Mouse (Mus musculus) embryonic facial prominence, embryonic 15.5 days (tissue): ENCODE measurements around the gene Tnfrsf14. TPM values are rescaled to one million over a fixed set of nuclear protein-coding genes. Genes with fewer than 3 reads are reported as not detected.

ENCODE experiments used
- ATAC-seq: fragments of 200-750 bp; cut with Nextera tagmentation; 2 replicates; pipeline ENCODE4 v1.8.0; 2017; ENCODE audit warnings: low read depth, moderate TSS enrichment; ENCODE audit not compliant: insufficient number of reproducible peaks, low FRiP score, low TSS enrichment
- H3K27ac ChIP-seq: fragments of 300-500 bp; sonication (generic); replicated peaks from 2 replicates; pipeline ENCODE4 v1.5.1; 2015; ENCODE audit warnings: mild to moderate bottlenecking, inconsistent platforms
- H3K27me3 ChIP-seq: fragments of 300-500 bp; sonication (generic); 2 replicates; pipeline ENCODE4 v1.6.1; 2015; ENCODE audit warnings: inconsistent platforms
- H3K36me3 ChIP-seq: fragments of 300-500 bp; sonication (generic); 2 replicates; pipeline ENCODE4 v1.6.1; 2015; ENCODE audit warnings: mild to moderate bottlenecking, inconsistent platforms
- H3K4me1 ChIP-seq: fragments of 300-500 bp; sonication (generic); 2 replicates; pipeline ENCODE4 v1.6.1; 2015; ENCODE audit warnings: inconsistent platforms
- H3K4me2 ChIP-seq: fragments of 300-500 bp; sonication (generic); replicated peaks from 2 replicates; pipeline ENCODE4 v1.6.1; 2015; ENCODE audit warnings: mild to moderate bottlenecking, inconsistent platforms
- H3K4me3 ChIP-seq: fragments of 300-500 bp; sonication (generic); replicated peaks from 2 replicates; pipeline ENCODE4 v1.5.1; 2015; ENCODE audit warnings: mild to moderate bottlenecking, inconsistent platforms
- H3K9ac ChIP-seq: fragments of 300-500 bp; sonication (generic); 2 replicates; pipeline ENCODE4 v1.6.1; 2015; ENCODE audit warnings: inconsistent platforms
- H3K9me3 ChIP-seq: fragments of 300-500 bp; sonication (generic); replicated peaks from 2 replicates; pipeline ENCODE4 v1.6.1; 2016; ENCODE audit warnings: inconsistent platforms
- WGBS: fragments of 180-500 bp; shearing (Covaris S2); methylation state at CpG from one replicate; pipeline ENCODE4 v1.1.7; 2015; 5-methylcytosine and 5-hydroxymethylcytosine counted together
- polyA plus RNA-seq: library from polyadenylated mRNA; unstranded; fragments of >200 nt; fragmentation: Nextera tagmentation; extraction: Ambion mirVana; gene quantifications from 2 replicates; pipeline ENCODE4 v1.2.1, GENCODE M21; 2015

Gene Tnfrsf14
- polyA plus RNA-seq, 1 experiment from 2014 or later = 2.3 TPM

DNA sequence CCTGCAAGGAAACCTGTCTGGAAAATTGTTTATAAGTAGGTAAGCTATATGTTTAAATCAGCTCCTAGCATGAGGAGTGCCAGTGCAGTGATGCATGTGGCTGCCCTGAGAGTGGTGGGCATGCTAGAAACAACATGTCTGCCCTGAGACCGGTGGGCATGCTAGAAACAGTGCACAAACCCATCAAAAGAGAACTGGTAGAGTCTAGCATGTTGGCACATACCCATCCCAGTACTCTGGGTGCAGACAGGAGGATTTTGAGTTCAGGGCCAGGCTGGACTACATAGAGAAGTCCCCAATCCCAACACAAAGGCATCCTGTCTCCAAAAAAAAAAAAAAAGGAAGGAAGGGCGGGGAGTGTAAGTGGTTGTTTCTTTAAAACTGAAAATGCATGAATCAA, 6.4 kb upstream of the Tnfrsf14 start:
- Histone ChIP-seq H3K4me3 (no peak overlapping the region), H3K27me3 (no peaks in the 10 kb centered on the region), H3K4me1 (no peaks in the 10 kb centered on the region), H3K4me2 (no peak overlapping the region), H3K27ac (no peak overlapping the region), H3K9me3 (no peaks in the 10 kb centered on the region), H3K36me3 (no peaks in the 10 kb centered on the region), H3K9ac (no peak overlapping the region)
- ATAC-seq = no peak
- 81% methylated on average over 2 of the region's 2 CpGs for WGBS

DNA sequence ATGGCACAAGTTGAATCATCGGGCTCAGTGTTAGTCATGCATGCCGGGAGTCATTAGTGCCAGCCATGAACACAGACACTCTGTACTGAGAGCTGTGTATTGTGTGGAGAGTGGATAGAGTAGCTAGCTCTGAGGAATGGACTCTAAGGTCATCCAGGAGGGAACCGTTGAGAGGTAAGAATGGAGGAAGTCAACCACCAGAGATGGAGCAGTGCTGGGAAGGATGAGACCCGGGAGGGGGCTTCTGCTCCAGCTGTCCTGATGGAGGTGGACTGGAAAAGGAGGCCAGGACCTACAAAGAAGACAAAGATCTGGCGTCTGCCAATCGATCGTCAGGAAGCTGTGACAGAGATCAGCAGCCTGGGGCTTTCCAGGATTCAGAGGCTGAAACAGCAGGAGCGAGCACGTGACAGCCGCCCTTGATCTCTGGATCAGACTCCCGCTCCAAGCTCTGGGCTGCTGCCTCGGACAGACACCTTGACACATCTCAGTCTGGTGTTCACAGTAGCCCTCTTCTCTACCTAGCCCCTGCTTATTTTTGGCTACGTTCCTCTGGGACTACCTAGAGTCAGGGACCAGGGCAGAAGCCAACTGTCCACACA, 5.0 kb upstream of the Tnfrsf14 start:
- H3K36me3 ChIP-seq = no peaks in the 10 kb centered on the region
- no peak overlapping the region for H3K4me3 ChIP-seq
- no peak overlapping the region for H3K4me2 ChIP-seq
- no peak overlapping the region for H3K27ac ChIP-seq
- peaks cover 6% of the 10 kb centered on the region for H3K4me1 ChIP-seq
- no peak for ATAC-seq
- H3K27me3 ChIP-seq = no peaks in the 10 kb centered on the region
- no peak overlapping the region for H3K9ac ChIP-seq
- no peaks in the 10 kb centered on the region for H3K9me3 ChIP-seq
- 54% methylated on average over 13 of the region's 13 CpGs for WGBS

DNA sequence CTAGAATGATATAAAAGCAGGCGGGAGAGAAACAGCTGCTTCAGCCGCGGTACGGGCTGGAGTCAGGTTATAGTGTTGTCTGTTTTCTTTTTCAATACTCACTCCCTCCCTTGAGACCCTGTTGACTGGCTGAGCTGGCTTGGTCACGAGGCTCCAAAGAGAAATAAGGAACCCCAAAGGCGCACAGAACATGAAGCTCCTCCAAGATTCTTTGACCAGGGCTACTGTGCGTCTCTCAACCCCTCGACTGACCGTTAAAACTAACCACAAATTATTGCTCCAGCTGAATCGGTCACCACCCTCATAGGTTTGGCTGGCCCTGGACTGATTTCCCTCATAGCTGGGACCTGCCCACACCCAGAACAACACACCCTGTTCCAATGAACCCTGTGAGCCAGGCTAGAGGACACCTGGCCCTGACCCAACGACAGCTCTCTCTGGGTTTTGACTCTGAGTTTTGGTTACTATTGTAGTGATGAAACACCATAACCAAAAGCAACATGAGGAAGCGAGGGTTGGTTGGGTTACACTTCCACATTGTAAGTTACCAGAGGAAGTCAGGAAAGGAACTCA, 811 bp upstream of the Tnfrsf14 start:
- Histone ChIP-seq H3K27ac (0 out of 2 replicates have a peak overlapping the region, but pooled peaks have one; percentile 5), H3K27me3 (no peaks in the 10 kb centered on the region), H3K4me1 (peaks cover 27% of the 10 kb centered on the region), H3K36me3 (no peaks in the 10 kb centered on the region), H3K4me3 (no peak overlapping the region), H3K4me2 (no peak overlapping the region), H3K9me3 (no peaks in the 10 kb centered on the region), H3K9ac (no peak overlapping the region)
- ATAC-seq = no peak
- WGBS = 74% methylated on average over 12 of the region's 12 CpGs

DNA sequence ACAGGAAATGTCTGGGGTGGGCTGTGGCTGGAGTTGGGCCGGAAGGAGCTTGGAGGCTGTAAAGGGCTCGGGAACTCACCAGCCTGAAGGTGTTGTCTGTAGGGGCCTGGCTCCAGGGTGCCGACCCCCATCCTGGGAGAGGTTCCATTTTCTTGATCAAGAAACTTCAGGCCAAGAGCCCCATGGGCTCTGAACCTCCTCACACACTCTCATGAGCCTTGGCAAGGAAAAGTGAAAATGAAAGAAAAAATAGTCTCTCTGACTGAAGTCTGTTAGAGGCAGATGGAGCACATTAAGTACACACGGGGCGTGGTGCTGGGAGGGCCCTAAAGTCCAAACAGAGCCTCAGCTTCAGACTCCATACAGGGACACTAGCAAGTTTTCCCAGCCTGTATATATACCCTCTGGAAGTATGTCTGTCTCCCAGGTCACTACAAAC, 445 bp downstream of the Tnfrsf14 start:
- Histone ChIP-seq H3K9me3 (no peaks in the 10 kb centered on the region), H3K27me3 (no peaks in the 10 kb centered on the region), H3K9ac (no peak overlapping the region), H3K4me3 (peak overlapping the region; percentile 21), H3K27ac (peak overlapping the region; percentile 73), H3K4me2 (peak overlapping the region; percentile 46), H3K36me3 (no peaks in the 10 kb centered on the region), H3K4me1 (peaks cover 27% of the 10 kb centered on the region)
- ATAC-seq = peak; percentile 48
- 16% methylated on average over 5 of the region's 5 CpGs for WGBS

DNA sequence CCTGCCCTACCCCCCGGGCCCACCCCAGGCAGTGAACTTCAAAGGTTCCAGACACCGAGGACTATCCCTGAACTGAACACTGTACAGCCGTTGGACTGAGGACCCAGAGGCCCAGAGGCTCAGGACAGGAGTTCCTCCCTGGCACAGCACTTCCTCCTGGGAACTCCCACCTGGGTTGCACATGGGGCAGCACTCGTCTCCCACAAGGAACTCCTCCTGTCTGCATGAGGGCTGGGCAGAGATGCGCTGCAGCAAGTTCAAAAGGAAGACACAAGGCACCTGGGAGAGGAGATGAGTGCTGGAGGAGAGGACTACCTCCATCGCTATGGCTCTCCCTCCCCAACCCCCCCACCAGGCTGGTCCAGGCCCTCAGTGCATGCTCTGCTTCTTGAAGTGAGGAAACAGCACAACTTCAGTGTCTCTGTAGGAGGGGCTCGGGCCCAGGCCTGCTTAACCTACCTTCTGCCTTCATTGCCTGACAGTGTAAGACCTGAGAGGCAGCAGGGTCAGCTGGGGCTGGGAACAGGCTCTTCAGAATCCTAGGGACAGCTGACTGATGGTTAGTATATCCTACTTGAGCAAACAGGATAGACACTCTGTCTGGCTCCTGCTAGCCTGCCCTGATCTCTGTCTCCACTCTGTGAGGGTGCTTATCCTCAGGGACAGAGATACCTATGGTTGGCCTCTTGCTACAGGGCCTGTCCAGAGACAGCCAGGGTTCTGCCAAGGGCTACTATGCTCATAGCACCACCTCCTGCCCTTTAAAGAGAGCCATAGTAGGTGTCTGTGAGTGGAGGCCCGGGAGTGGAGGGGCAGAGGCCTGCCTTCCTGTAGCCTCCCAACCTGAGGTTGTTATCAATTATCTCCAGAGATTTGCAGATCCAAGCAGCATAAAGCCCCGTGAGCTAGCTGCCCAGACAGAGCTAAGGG, 1.1 kb downstream of the Tnfrsf14 start:
- H3K4me3 ChIP-seq = peak overlapping the region; percentile 21
- peak overlapping the region; percentile 73 for H3K27ac ChIP-seq
- no peak for ATAC-seq
- H3K9ac ChIP-seq = no peak overlapping the region
- no peaks in the 10 kb centered on the region for H3K27me3 ChIP-seq
- no peaks in the 10 kb centered on the region for H3K36me3 ChIP-seq
- 46% methylated on average over 9 of the region's 9 CpGs for WGBS
- peaks cover 27% of the 10 kb centered on the region for H3K4me1 ChIP-seq
- H3K4me2 ChIP-seq = peak overlapping the region; percentile 46
- H3K9me3 ChIP-seq = no peaks in the 10 kb centered on the region

DNA sequence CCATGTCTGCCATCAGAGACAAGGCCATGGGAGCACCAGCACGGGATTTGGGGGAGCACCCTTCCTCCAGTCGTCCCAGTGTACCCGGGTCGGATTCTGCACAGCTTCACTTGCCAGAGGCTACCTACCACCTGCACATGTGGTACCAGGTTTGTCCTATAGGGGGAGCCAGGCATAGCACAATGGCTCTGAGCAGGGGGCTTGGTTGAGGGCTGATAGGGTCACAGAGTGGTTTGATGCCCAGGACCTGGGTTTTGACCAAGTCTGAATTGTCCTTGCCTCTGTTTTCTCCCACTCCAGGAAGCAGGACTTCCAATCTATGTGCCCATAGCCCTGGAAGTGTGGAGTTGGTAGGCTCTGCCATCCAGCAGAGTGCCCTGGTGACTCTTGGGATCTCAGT, 3.0 kb downstream of the Tnfrsf14 start:
- no peak for ATAC-seq
- no peak overlapping the region for H3K9ac ChIP-seq
- no peak overlapping the region for H3K4me2 ChIP-seq
- no peaks in the 10 kb centered on the region for H3K9me3 ChIP-seq
- H3K4me3 ChIP-seq = no peak overlapping the region
- peaks cover 27% of the 10 kb centered on the region for H3K4me1 ChIP-seq
- 38% methylated on average over 4 of the region's 4 CpGs for WGBS
- H3K36me3 ChIP-seq = no peaks in the 10 kb centered on the region
- H3K27ac ChIP-seq = no peak overlapping the region
- no peaks in the 10 kb centered on the region for H3K27me3 ChIP-seq

DNA sequence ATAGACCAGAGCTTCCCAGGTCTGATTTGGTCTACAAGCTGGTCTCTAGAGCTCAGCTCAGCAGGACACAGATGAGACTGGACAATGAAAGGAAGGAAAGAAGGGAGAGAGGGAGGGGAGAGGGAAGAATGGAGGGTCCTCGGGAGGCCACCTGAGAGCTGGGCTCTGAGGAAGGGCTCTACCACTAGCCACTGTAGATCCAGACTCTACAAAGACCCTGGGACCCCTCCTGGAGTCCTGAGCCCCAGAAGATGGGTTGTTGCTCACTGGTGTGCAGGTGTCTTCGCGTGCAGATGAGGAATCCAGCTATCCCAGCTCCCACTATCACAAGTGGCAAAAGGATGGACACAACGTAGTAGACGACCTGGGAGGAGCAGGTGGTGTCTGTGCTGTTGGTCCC, 5.4 kb downstream of the Tnfrsf14 start:
- Histone ChIP-seq H3K36me3 (no peaks in the 10 kb centered on the region), H3K27me3 (no peaks in the 10 kb centered on the region), H3K4me1 (peaks cover 17% of the 10 kb centered on the region), H3K9me3 (no peaks in the 10 kb centered on the region), H3K4me2 (no peak overlapping the region), H3K9ac (no peak overlapping the region), H3K4me3 (no peak overlapping the region), H3K27ac (no peak overlapping the region)
- ATAC-seq = no peak
- WGBS = 84% methylated on average over 5 of the region's 5 CpGs

DNA sequence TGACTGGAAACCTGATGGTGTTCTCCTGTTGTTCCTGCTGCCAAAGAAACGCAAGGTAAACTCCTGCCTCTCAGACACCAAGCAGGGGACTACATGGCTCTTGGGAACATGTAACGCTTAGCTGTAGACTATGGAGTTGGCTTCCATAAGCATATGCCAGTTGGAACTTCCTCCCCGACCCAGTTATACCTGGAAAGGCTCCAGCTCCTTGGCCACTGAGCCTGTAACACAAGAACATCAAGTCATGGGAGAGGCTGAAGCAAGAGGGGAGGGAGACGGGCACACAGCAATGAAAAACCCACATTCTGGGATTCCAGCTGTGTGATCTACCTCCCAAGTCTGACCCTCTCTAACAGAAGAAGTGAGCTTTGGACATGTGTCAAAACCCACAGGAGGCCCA, 6.1 kb downstream of the Tnfrsf14 start:
- no peak overlapping the region for H3K27ac ChIP-seq
- no peak overlapping the region for H3K4me3 ChIP-seq
- no peak overlapping the region for H3K4me2 ChIP-seq
- WGBS = 64% methylated on average over 4 of the region's 4 CpGs
- no peaks in the 10 kb centered on the region for H3K36me3 ChIP-seq
- no peaks in the 10 kb centered on the region for H3K27me3 ChIP-seq
- no peak overlapping the region for H3K9ac ChIP-seq
- H3K9me3 ChIP-seq = no peaks in the 10 kb centered on the region
- H3K4me1 ChIP-seq = peaks cover 10% of the 10 kb centered on the region
- no peak for ATAC-seq

DNA sequence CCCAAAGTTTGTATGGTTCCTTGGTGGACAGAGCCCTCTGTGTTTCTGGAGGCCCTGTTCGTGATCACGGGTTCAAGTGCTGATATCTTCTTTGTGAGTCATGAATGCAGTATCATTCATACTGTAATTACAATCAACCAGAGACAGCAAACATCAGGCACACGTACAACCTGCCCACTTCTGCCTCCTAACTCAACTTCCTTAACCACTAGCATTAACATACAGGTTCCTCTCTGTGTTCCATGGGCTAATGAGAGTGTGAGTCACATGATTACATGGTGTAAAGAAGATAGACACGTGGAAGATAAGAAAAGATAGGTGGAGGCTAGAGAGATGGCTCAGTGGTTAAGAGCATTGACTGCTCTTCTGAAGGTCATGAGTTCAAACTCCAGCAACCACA, 11.7 kb downstream of the Tnfrsf14 start:
- H3K9ac ChIP-seq = no peak overlapping the region
- no peak overlapping the region for H3K4me3 ChIP-seq
- H3K27ac ChIP-seq = no peak overlapping the region
- no peaks in the 10 kb centered on the region for H3K4me1 ChIP-seq
- no peak for ATAC-seq
- no peak overlapping the region for H3K4me2 ChIP-seq
- H3K36me3 ChIP-seq = no peaks in the 10 kb centered on the region
- H3K9me3 ChIP-seq = no peaks in the 10 kb centered on the region
- H3K27me3 ChIP-seq = no peaks in the 10 kb centered on the region
- WGBS = 81% methylated on average over 4 of the region's 4 CpGs

DNA sequence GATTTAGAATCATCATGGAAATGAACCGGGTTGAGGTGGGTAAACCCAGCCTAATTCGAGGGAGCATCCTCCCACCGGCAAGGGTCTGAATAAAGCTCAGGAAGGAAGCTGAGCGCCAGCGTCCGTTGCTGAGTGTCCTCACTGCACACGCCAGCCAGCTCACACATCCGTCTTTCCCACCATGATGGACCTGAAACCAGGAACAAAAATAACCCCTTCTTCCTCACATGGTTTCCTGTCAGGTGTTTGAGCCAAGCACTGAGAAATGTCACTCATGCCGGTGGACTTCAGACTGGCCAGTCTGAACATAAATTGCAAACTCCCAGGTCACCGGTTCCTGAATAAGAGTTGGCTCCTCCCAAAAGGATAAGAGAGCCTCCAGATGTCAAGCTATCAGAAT, 13.1 kb downstream of the Tnfrsf14 start:
- H3K9ac ChIP-seq = no peak overlapping the region
- no peaks in the 10 kb centered on the region for H3K9me3 ChIP-seq
- H3K27ac ChIP-seq = no peak overlapping the region
- H3K4me3 ChIP-seq = no peak overlapping the region
- no peak for ATAC-seq
- no peaks in the 10 kb centered on the region for H3K36me3 ChIP-seq
- H3K4me1 ChIP-seq = 0 out of 2 replicates have a peak, but pooled peaks cover 4% of the 10 kb centered on the region
- H3K27me3 ChIP-seq = no peaks in the 10 kb centered on the region
- 84% methylated on average over 10 of the region's 10 CpGs for WGBS
- H3K4me2 ChIP-seq = no peak overlapping the region

DNA sequence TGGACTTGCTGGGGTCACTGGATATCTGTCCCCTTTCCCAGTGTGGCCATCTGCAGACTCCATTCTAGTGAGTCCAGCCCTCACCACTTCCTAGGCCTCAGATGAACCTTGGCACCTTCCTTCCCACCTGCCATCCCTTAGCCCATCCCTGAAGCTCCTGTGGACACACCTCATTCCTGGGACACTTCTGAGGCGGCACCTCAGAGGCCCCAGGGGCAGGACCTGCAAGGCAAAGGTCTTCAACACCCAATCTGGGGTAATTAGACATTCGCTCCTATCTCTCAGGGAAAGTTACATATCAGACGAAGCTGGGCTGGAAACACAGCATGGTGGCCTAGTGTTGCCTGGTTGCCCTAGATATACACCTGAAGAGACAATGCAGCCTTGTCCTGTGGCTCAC, 13.7 kb downstream of the Tnfrsf14 start:
- 71% methylated on average over 3 of the region's 3 CpGs for WGBS
- no peak overlapping the region for H3K27ac ChIP-seq
- H3K4me3 ChIP-seq = no peak overlapping the region
- no peak overlapping the region for H3K9ac ChIP-seq
- no peaks in the 10 kb centered on the region for H3K36me3 ChIP-seq
- H3K4me1 ChIP-seq = 0 out of 2 replicates have a peak, but pooled peaks cover 4% of the 10 kb centered on the region
- H3K4me2 ChIP-seq = no peak overlapping the region
- H3K27me3 ChIP-seq = no peaks in the 10 kb centered on the region
- H3K9me3 ChIP-seq = no peaks in the 10 kb centered on the region
- no peak for ATAC-seq
